Mouse (Mus musculus) macrophage (primary cell): ENCODE results near the gene Hydin. TPM values are rescaled to one million over a fixed set of nuclear protein-coding genes. Genes with fewer than 3 reads are reported as not detected.
A peak's percentile ranks its signal among the peaks of the same experiment; 100 is the strongest.
"Not testable (repeated sequence)": the region's sequence is repeated elsewhere in the genome, so short reads cannot be mapped to it uniquely, and the experiment has no call there.

Experiments used
- H3K27ac ChIP-seq: fragments of 350-480 bp; formaldehyde crosslinking; 2 replicates; pipeline ENCODE4 v1.9.0; 2021
- H3K36me3 ChIP-seq: fragments of 350-480 bp; formaldehyde crosslinking; 2 replicates; pipeline ENCODE4 v1.9.0; 2021; ENCODE audit errors: inconsistent target
- H3K4me3 ChIP-seq: fragments of 350-480 bp; formaldehyde crosslinking; 2 replicates; pipeline ENCODE4 v1.9.0; 2021; ENCODE audit errors: inconsistent target
- H3K79me2 ChIP-seq: fragments of 350-480 bp; formaldehyde crosslinking; 2 replicates; pipeline ENCODE4 v1.9.0; 2021; ENCODE audit errors: inconsistent target
- WGBS: methylation state at CpG from one replicate; pipeline ENCODE4 v1.1.7; 2026; ENCODE audit warnings: inconsistent platforms; ENCODE audit not compliant: missing documents; 5-methylcytosine and 5-hydroxymethylcytosine counted together
- polyA plus RNA-seq: library from polyadenylated mRNA; stranded (reverse); fragments of 250-400 nt; gene quantifications from 3 replicates; pipeline ENCODE4 v1.2.4, GENCODE M21; 2018; ENCODE audit warnings: inconsistent platforms

The Hydin gene
- polyA plus RNA-seq, 1 experiment from 2014 or later: not detected

- no peaks in the 10 kb centered on the region for H3K79me2 ChIP-seq
- H3K4me3 ChIP-seq: no peak overlapping the region
Measured at GRCm38 (mm10) chr8:110550343-110550742, 283.6 kb downstream of the Hydin start.

GRCm38 (mm10) chr8:110552111-110552510 is 285.3 kb downstream of the Hydin start:
- H3K27ac ChIP-seq, H3K36me3 ChIP-seq, H3K79me2 ChIP-seq, H3K4me3 ChIP-seq: not testable (repeated sequence)

More at GRCm38 (mm10) chr8:110550343-110550742, 283.6 kb downstream of the Hydin start:
- Histone ChIP-seq H3K27ac (no peak overlapping the region), H3K36me3 (no peaks in the 10 kb centered on the region)
- 76% methylated on average over 1 of the region's 1 CpGs for WGBS

GRCm38 (mm10) chr8:110592641-110593040 is 325.9 kb downstream of the Hydin start:
- WGBS: 83% methylated on average over 9 of the region's 9 CpGs
- Histone ChIP-seq H3K4me3 (no peak overlapping the region), H3K36me3 (no peaks in the 10 kb centered on the region), H3K27ac (no peak overlapping the region), H3K79me2 (no peaks in the 10 kb centered on the region)

- 80% methylated on average over 6 of the region's 6 CpGs for WGBS
- Histone ChIP-seq H3K27ac (no peak overlapping the region), H3K36me3 (no peaks in the 10 kb centered on the region), H3K79me2 (no peaks in the 10 kb centered on the region), H3K4me3 (no peak overlapping the region)
Measured at GRCm38 (mm10) chr8:110594164-110594563, 327.4 kb downstream of the Hydin start.

GRCm38 (mm10) chr8:110604556-110604955 is 337.8 kb downstream of the Hydin start:
- no peak overlapping the region for H3K4me3 ChIP-seq
- no peaks in the 10 kb centered on the region for H3K79me2 ChIP-seq
- H3K27ac ChIP-seq: no peak overlapping the region
- 11% methylated on average over 1 of the region's 1 CpGs for WGBS
- no peaks in the 10 kb centered on the region for H3K36me3 ChIP-seq

- H3K36me3 ChIP-seq: no peaks in the 10 kb centered on the region
- 73% methylated on average over 5 of the region's 6 CpGs for WGBS
- H3K27ac ChIP-seq: no peak overlapping the region
- H3K4me3 ChIP-seq: no peak overlapping the region
- H3K79me2 ChIP-seq: no peaks in the 10 kb centered on the region
Measured at GRCm38 (mm10) chr8:110605401-110606015, 338.7 kb downstream of the Hydin start.

- Histone ChIP-seq H3K4me3 (no peak overlapping the region), H3K27ac (no peak overlapping the region), H3K79me2 (peaks cover 20% of the 10 kb centered on the region), H3K36me3 (no peaks in the 10 kb centered on the region)
- 82% methylated on average over 3 of the region's 3 CpGs for WGBS
Measured at GRCm38 (mm10) chr8:110615730-110616129, 349.0 kb downstream of the Hydin start.

GRCm38 (mm10) chr8:110617801-110618358 is 351.1 kb downstream of the Hydin start:
- 29% methylated on average over 13 of the region's 14 CpGs for WGBS
- H3K27ac ChIP-seq: no peak overlapping the region
- H3K4me3 ChIP-seq: peak overlapping the region; percentile 36
- H3K36me3 ChIP-seq: no peaks in the 10 kb centered on the region
- H3K79me2 ChIP-seq: peaks cover 41% of the 10 kb centered on the region

GRCm38 (mm10) chr8:110618391-110619207 is 351.8 kb downstream of the Hydin start, which contains the start of gene Vac14:
Vac14 (plus strand) TSS chr8:110618585.
- Histone ChIP-seq H3K36me3 (no peaks in the 10 kb centered on the region), H3K4me3 (peak within 1 kb of the TSS; percentile 89), H3K79me2 (peaks cover 48% of the 10 kb centered on the region), H3K27ac (peak within 1 kb of the TSS; percentile 88)
- WGBS: under 1% methylated on average over 64 of the region's 67 CpGs

GRCm38 (mm10) chr8:110619208-110619574 is 352.4 kb downstream of the Hydin start:
- WGBS: 16% methylated on average over 8 of the region's 8 CpGs
- no peaks in the 10 kb centered on the region for H3K36me3 ChIP-seq
- H3K79me2 ChIP-seq: peaks cover 54% of the 10 kb centered on the region
- peak overlapping the region; percentile 88 for H3K27ac ChIP-seq
- peak overlapping the region; percentile 89 for H3K4me3 ChIP-seq

- no peaks in the 10 kb centered on the region for H3K36me3 ChIP-seq
- WGBS: 79% methylated on average over 5 of the region's 5 CpGs
- H3K79me2 ChIP-seq: peaks cover 62% of the 10 kb centered on the region
- peak overlapping the region; percentile 88 for H3K27ac ChIP-seq
- H3K4me3 ChIP-seq: peak overlapping the region; percentile 89
Measured at GRCm38 (mm10) chr8:110619919-110620318, 353.1 kb downstream of the Hydin start.

- Histone ChIP-seq H3K4me3 (no peak overlapping the region), H3K79me2 (peaks cover 100% of the 10 kb centered on the region), H3K27ac (no peak overlapping the region), H3K36me3 (no peaks in the 10 kb centered on the region)
- WGBS: 97% methylated on average over 4 of the region's 4 CpGs
Measured at GRCm38 (mm10) chr8:110626431-110626830, 359.7 kb downstream of the Hydin start.

GRCm38 (mm10) chr8:110629245-110630063 is 362.7 kb downstream of the Hydin start:
- peaks cover 87% of the 10 kb centered on the region for H3K79me2 ChIP-seq
- WGBS: 91% methylated on average over 9 of the region's 9 CpGs
- H3K4me3 ChIP-seq: no peak overlapping the region
- peaks cover 26% of the 10 kb centered on the region for H3K36me3 ChIP-seq
- H3K27ac ChIP-seq: 0 out of 2 replicates have a peak overlapping the region, but pooled peaks have one; percentile 10

- Histone ChIP-seq H3K27ac (0 out of 2 replicates have a peak overlapping the region, but pooled peaks have one; percentile 10), H3K79me2 (peaks cover 81% of the 10 kb centered on the region), H3K4me3 (no peak overlapping the region), H3K36me3 (peaks cover 33% of the 10 kb centered on the region)
- 93% methylated on average over 3 of the region's 3 CpGs for WGBS
Measured at GRCm38 (mm10) chr8:110630079-110630478, 363.3 kb downstream of the Hydin start.
